Mouse (Mus musculus) kidney, embryonic 15.5 days (tissue): ENCODE data around the gene Pcgf6. TPM values are rescaled to one million over a fixed set of nuclear protein-coding genes. Genes with fewer than 3 reads are reported as not detected.

Experiments
- ATAC-seq: fragments of 200-750 bp; cut with Nextera tagmentation; replicated peaks from 2 replicates; pipeline ENCODE4 v1.8.0; 2017; ENCODE audit warnings: moderate TSS enrichment; ENCODE audit not compliant: low FRiP score
- H3K27ac ChIP-seq: fragments of 300-500 bp; sonication (generic); 2 replicates; pipeline ENCODE4 v1.5.1; 2015; ENCODE audit warnings: mild to moderate bottlenecking, inconsistent platforms
- H3K27me3 ChIP-seq: fragments of 300-500 bp; sonication (generic); 2 replicates; pipeline ENCODE4 v1.6.1; 2015; ENCODE audit warnings: inconsistent platforms
- H3K36me3 ChIP-seq: fragments of 300-500 bp; sonication (generic); 2 replicates; pipeline ENCODE4 v1.6.1; 2015; ENCODE audit warnings: inconsistent platforms
- H3K4me1 ChIP-seq: fragments of 300-500 bp; sonication (generic); 2 replicates; pipeline ENCODE4 v1.6.1; 2015; ENCODE audit warnings: inconsistent platforms
- H3K4me2 ChIP-seq: fragments of 300-500 bp; sonication (generic); 2 replicates; pipeline ENCODE4 v1.6.1; 2015; ENCODE audit warnings: moderate library complexity, mild to moderate bottlenecking, inconsistent platforms
- H3K4me3 ChIP-seq: fragments of 300-500 bp; sonication (generic); replicated peaks from 2 replicates; pipeline ENCODE4 v1.5.1; 2015; ENCODE audit warnings: mild to moderate bottlenecking, inconsistent platforms
- H3K9ac ChIP-seq: fragments of 300-500 bp; sonication (generic); 2 replicates; pipeline ENCODE4 v1.6.1; 2015; ENCODE audit warnings: mild to moderate bottlenecking, inconsistent platforms
- H3K9me3 ChIP-seq: fragments of 300-500 bp; sonication (generic); replicated peaks from 2 replicates; pipeline ENCODE4 v1.6.1; 2016; ENCODE audit warnings: inconsistent platforms
- whole genome bisulfite sequencing: fragments of 180-500 bp; shearing (Covaris S2); methylation state at CpG from one replicate; pipeline ENCODE4 v1.1.7; 2015; ENCODE audit warnings: mixed read lengths; 5-methylcytosine and 5-hydroxymethylcytosine counted together
- polyA plus RNA-seq: library from polyadenylated mRNA; unstranded; fragments of >200 nt; fragmentation: Nextera tagmentation; extraction: Ambion mirVana; gene quantifications from 2 replicates; pipeline ENCODE4 v1.2.1, GENCODE M21; 2015

Pcgf6 gene
- polyA plus RNA-seq, 1 experiment from 2014 or later, result 25.6 TPM

- H3K27ac ChIP-seq, result peak overlapping the region; percentile 97
- H3K4me3 ChIP-seq, result peak overlapping the region; percentile 87
- H3K4me1 ChIP-seq, result peaks cover 20% of the 10 kb centered on the region
- H3K9ac ChIP-seq, result peak overlapping the region; percentile 91
- no peaks in the 10 kb centered on the region for H3K9me3 ChIP-seq
- WGBS, result 3% methylated on average over 7 of the region's 7 CpGs
- no peak for ATAC-seq
- peak overlapping the region; percentile 81 for H3K4me2 ChIP-seq
- peaks cover 31% of the 10 kb centered on the region for H3K36me3 ChIP-seq
- no peaks in the 10 kb centered on the region for H3K27me3 ChIP-seq
Measured at GRCm38 (mm10) chr19:47049840-47050239, 866 bp downstream of the Pcgf6 start.

- peaks cover 20% of the 10 kb centered on the region for H3K4me1 ChIP-seq
- no peak for ATAC-seq
- peak overlapping the region; percentile 87 for H3K4me3 ChIP-seq
- H3K4me2 ChIP-seq, result peak overlapping the region; percentile 81
- no peak overlapping the region for H3K27ac ChIP-seq
- 0 out of 2 replicates have a peak overlapping the region, but pooled peaks have one; percentile 91 for H3K9ac ChIP-seq
- no peaks in the 10 kb centered on the region for H3K9me3 ChIP-seq
- H3K36me3 ChIP-seq, result peaks cover 35% of the 10 kb centered on the region
- 65% methylated on average over 4 of the region's 4 CpGs for WGBS
- H3K27me3 ChIP-seq, result no peaks in the 10 kb centered on the region
Measured at GRCm38 (mm10) chr19:47049061-47049460, 1.6 kb downstream of the Pcgf6 start.

DNA sequence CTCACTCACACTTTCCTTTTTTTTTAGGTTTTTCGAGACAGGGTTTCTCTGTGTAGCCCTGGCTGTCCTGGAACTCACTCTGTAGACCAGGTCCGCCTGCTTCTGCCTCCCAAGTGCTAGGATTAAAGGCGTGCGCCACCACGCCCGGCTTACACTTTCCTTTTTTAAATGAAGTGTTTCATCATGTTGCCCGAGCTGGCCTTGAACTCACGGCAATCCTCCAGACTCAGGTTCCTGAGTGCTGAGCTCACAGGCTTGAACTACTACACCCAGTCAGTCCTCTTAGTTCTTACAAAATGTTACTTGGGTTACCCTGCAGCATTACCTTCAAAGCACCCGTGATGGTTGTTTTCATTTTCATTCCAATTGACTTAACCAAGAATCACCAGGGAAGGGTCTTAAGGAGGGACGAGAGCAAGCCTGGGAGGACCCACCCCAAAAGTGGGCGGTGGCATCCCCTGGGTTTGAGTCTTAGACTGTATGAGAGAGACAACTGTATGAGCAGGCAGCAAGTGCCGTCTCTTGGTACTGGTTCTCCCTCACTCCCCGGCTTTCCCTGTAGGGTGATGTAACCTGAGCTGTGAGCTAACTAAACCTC is 3.4 kb downstream of the Pcgf6 start:
- Histone ChIP-seq H3K27me3 (no peaks in the 10 kb centered on the region), H3K36me3 (peaks cover 42% of the 10 kb centered on the region), H3K27ac (no peak overlapping the region), H3K9me3 (no peaks in the 10 kb centered on the region), H3K4me3 (no peak overlapping the region), H3K9ac (no peak overlapping the region), H3K4me2 (no peak overlapping the region), H3K4me1 (peaks cover 20% of the 10 kb centered on the region)
- no peak for ATAC-seq
- WGBS, result 84% methylated on average over 13 of the region's 13 CpGs

- 93% methylated on average over 1 of the region's 1 CpGs for WGBS
- ATAC-seq, result no peak
- peaks cover 52% of the 10 kb centered on the region for H3K36me3 ChIP-seq
Measured at GRCm38 (mm10) chr19:47046343-47046742, 4.4 kb downstream of the Pcgf6 start.

DNA sequence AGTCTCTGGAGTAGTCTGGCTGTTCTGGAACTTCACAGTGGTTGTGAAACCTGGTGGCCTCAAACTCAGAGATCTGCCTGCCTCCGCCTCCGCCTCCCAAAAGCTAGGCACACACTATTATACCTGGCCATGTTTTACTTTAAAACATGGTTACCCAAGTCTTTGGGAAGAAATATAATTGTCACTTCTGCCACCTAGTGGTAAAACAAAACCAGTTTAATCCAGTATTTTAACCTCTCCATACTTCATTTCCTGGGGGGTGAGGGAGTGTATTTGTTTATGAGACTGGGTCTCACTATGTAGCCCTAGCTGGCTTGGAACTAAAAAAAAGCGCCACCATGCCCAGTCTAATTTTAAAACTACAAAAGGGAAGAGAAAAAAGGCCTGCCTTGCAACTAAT is 7.1 kb downstream of the Pcgf6 start:
- H3K4me2 ChIP-seq, result no peak overlapping the region
- peaks cover 76% of the 10 kb centered on the region for H3K36me3 ChIP-seq
- ATAC-seq, result no peak
- H3K27me3 ChIP-seq, result no peaks in the 10 kb centered on the region
- 84% methylated on average over 3 of the region's 3 CpGs for WGBS
- no peak overlapping the region for H3K27ac ChIP-seq
- H3K4me1 ChIP-seq, result 0 out of 2 replicates have a peak, but pooled peaks cover 4% of the 10 kb centered on the region
- no peak overlapping the region for H3K4me3 ChIP-seq
- no peaks in the 10 kb centered on the region for H3K9me3 ChIP-seq
- H3K9ac ChIP-seq, result no peak overlapping the region

More at GRCm38 (mm10) chr19:47046343-47046742, 4.4 kb downstream of the Pcgf6 start:
- H3K27ac ChIP-seq, result no peak overlapping the region
- H3K9me3 ChIP-seq, result no peaks in the 10 kb centered on the region
- H3K4me2 ChIP-seq, result no peak overlapping the region
- no peak overlapping the region for H3K4me3 ChIP-seq
- H3K4me1 ChIP-seq, result peaks cover 20% of the 10 kb centered on the region
- no peak overlapping the region for H3K9ac ChIP-seq
- no peaks in the 10 kb centered on the region for H3K27me3 ChIP-seq

- H3K36me3 ChIP-seq, result peaks cover 76% of the 10 kb centered on the region
- H3K27ac ChIP-seq, result no peak overlapping the region
Measured at GRCm38 (mm10) chr19:47040720-47041473, 9.8 kb downstream of the Pcgf6 start.

GRCm38 (mm10) chr19:47036596-47036995 is 14.1 kb downstream of the Pcgf6 start:
- Histone ChIP-seq H3K4me1 (no peaks in the 10 kb centered on the region), H3K9ac (no peak overlapping the region), H3K4me3 (no peak overlapping the region), H3K4me2 (no peak overlapping the region), H3K36me3 (peaks cover 86% of the 10 kb centered on the region), H3K27ac (no peak overlapping the region), H3K27me3 (no peaks in the 10 kb centered on the region), H3K9me3 (no peaks in the 10 kb centered on the region)
- 76% methylated on average over 3 of the region's 3 CpGs for WGBS
- no peak for ATAC-seq

More at GRCm38 (mm10) chr19:47040720-47041473, 9.8 kb downstream of the Pcgf6 start:
- H3K27me3 ChIP-seq, result no peaks in the 10 kb centered on the region
- ATAC-seq, result no peak
- H3K9ac ChIP-seq, result no peak overlapping the region
- H3K4me2 ChIP-seq, result no peak overlapping the region
- 89% methylated on average over 3 of the region's 3 CpGs for WGBS
- H3K9me3 ChIP-seq, result no peaks in the 10 kb centered on the region
- H3K4me1 ChIP-seq, result no peaks in the 10 kb centered on the region
- no peak overlapping the region for H3K4me3 ChIP-seq

DNA sequence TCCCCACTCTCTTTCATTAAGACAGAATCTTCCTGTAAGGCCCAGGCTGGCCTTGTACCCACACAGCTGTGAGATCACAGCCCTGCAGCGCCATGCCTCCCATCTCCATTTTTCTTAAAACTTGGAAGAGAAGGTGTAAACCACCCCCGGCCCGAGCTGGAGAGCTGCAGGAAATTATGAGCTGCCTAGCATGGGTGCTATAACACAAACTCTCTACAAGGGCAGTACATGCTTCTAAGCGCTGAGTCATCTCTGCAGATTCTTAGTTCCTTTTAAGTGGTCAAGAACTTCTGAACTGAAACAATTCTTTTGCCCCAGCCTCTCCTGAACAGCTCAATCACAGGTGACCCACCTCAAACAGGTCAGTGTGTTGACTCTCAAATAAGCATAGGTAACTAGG is 15.8 kb downstream of the Pcgf6 start:
- H3K4me3 ChIP-seq, result no peak overlapping the region
- H3K27ac ChIP-seq, result no peak overlapping the region
- H3K27me3 ChIP-seq, result no peaks in the 10 kb centered on the region
- H3K4me2 ChIP-seq, result no peak overlapping the region
- H3K9ac ChIP-seq, result no peak overlapping the region
- no peak for ATAC-seq
- H3K36me3 ChIP-seq, result peaks cover 71% of the 10 kb centered on the region
- WGBS, result 89% methylated on average over 4 of the region's 4 CpGs
- no peaks in the 10 kb centered on the region for H3K9me3 ChIP-seq
- no peaks in the 10 kb centered on the region for H3K4me1 ChIP-seq

- Histone ChIP-seq H3K9me3 (no peaks in the 10 kb centered on the region), H3K27ac (no peak overlapping the region), H3K9ac (no peak overlapping the region), H3K4me2 (no peak overlapping the region), H3K4me3 (no peak overlapping the region), H3K36me3 (peaks cover 43% of the 10 kb centered on the region), H3K4me1 (no peaks in the 10 kb centered on the region), H3K27me3 (no peaks in the 10 kb centered on the region)
- 89% methylated on average over 6 of the region's 6 CpGs for WGBS
- no peak for ATAC-seq
Measured at GRCm38 (mm10) chr19:47031770-47032169, 18.9 kb downstream of the Pcgf6 start.

DNA sequence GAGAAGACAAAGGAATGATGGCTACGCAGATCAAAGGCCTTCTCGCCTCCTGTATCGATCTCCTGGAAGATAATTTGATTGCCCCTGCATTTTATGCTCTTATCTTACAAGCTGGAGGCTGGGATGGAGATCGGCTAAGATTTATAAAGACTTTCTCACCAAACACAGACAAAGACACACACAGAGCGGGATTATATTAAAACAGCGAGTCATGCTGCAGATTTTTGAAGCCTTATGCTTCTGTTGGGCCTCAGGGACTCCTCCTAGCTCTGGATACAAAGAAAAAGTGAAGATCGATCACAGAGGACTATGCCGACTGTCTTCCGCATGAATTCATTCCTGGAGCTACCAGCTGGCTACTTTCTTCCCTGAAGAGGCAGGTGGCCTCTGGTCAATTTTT is 20.9 kb downstream of the Pcgf6 start:
- no peak for ATAC-seq
- H3K4me1 ChIP-seq, result no peaks in the 10 kb centered on the region
- 68% methylated on average over 9 of the region's 9 CpGs for WGBS
- no peaks in the 10 kb centered on the region for H3K9me3 ChIP-seq
- H3K4me3 ChIP-seq, result no peak overlapping the region
- no peak overlapping the region for H3K4me2 ChIP-seq
- no peaks in the 10 kb centered on the region for H3K27me3 ChIP-seq
- peaks cover 26% of the 10 kb centered on the region for H3K36me3 ChIP-seq
- no peak overlapping the region for H3K27ac ChIP-seq
- no peak overlapping the region for H3K9ac ChIP-seq

- H3K4me2 ChIP-seq, result no peak overlapping the region
- ATAC-seq, result no peak
- H3K27me3 ChIP-seq, result no peaks in the 10 kb centered on the region
- no peaks in the 10 kb centered on the region for H3K9me3 ChIP-seq
- H3K9ac ChIP-seq, result no peak overlapping the region
- 86% methylated on average over 4 of the region's 4 CpGs for WGBS
- H3K27ac ChIP-seq, result no peak overlapping the region
- no peaks in the 10 kb centered on the region for H3K4me1 ChIP-seq
- no peak overlapping the region for H3K4me3 ChIP-seq
- no peaks in the 10 kb centered on the region for H3K36me3 ChIP-seq
Measured at GRCm38 (mm10) chr19:47026513-47026912, 24.2 kb downstream of the Pcgf6 start.

GRCm38 (mm10) chr19:47024954-47025353 is 25.8 kb downstream of the Pcgf6 start:
- no peak for ATAC-seq
- H3K4me3 ChIP-seq, result no peak overlapping the region

More at GRCm38 (mm10) chr19:47024954-47025353, 25.8 kb downstream of the Pcgf6 start:
- Histone ChIP-seq H3K9me3 (no peaks in the 10 kb centered on the region), H3K4me2 (no peak overlapping the region), H3K9ac (no peak overlapping the region), H3K27me3 (0 out of 2 replicates have a peak, but pooled peaks cover under 1% of the 10 kb centered on the region), H3K4me1 (no peaks in the 10 kb centered on the region), H3K27ac (no peak overlapping the region), H3K36me3 (no peaks in the 10 kb centered on the region)
- 76% methylated on average over 10 of the region's 10 CpGs for WGBS
